ENCODE assay signal across 24 mouse cellular contexts in genomic region chr3:104564857-104565256, GRCm38 (mm10). TPM values are rescaled to one million over a fixed set of nuclear protein-coding genes. Genes with fewer than 3 reads are reported as not detected.
DNase-seq lines count a peak whose midpoint lies in the region; ATAC-seq and TF ChIP-seq lines count a peak whose summit lies in the region.
"Had no signal": no experiment of that assay in that cellular context is flagged by ENCODE, and none has a peak within 500 bp of the region (broad histone marks: within the 10 kb centered on the region; RNA-seq: fewer than 3 reads in every experiment).

No protein-coding gene starts in this region.

- peaks cover 12 to 27% of the 10 kb centered on the region in 2 experiments for H3K4me1 ChIP-seq in heart, embryonic 14.5 days (ENCODE audit: control insufficient read depth in 2 of 2, insufficient read depth in 2 of 2, low read length in 2 of 2)
- no peaks in the 10 kb centered on the region for H3K4me1 ChIP-seq in midbrain, embryonic 11.5 days (ENCODE audit: control insufficient read depth, insufficient read depth, low read length)
- H3K4me1 ChIP-seq in midbrain, embryonic 16.5 days (ENCODE audit: control insufficient read depth, insufficient read depth, low read length), result no peaks in the 10 kb centered on the region; the same call in 1 of the 2 replicates
- H3K4me1 ChIP-seq: stomach, embryonic 15.5 days had no signal

- H3K9ac ChIP-seq in heart, embryonic 14.5 days (ENCODE audit: low read length), result peak overlapping the region; percentile 56; the same call in 1 of the 2 replicates
- no peak overlapping the region for H3K9ac ChIP-seq in midbrain, embryonic 11.5 days (ENCODE audit: low read length)
- no peak overlapping the region for H3K9ac ChIP-seq in midbrain, embryonic 16.5 days (ENCODE audit: low read depth, low read length)
- H3K9ac ChIP-seq: embryonic facial prominence, embryonic 12.5 days; hindbrain, embryonic 13.5 days; limb, embryonic 13.5 days; neural tube, embryonic 15.5 days; stomach, embryonic 15.5 days had no signal

- H3K4me2 ChIP-seq in heart, embryonic 14.5 days (ENCODE audit: low read length), result no peak overlapping the region
- no peak overlapping the region for H3K4me2 ChIP-seq in midbrain, embryonic 11.5 days
- H3K4me2 ChIP-seq in midbrain, embryonic 16.5 days (ENCODE audit: low read length), result no peak overlapping the region
- H3K4me2 ChIP-seq: hindbrain, embryonic 13.5 days; limb, embryonic 13.5 days; liver, embryonic 11.5 days; neural tube, embryonic 15.5 days; stomach, embryonic 15.5 days had no signal

- no peak for TF ChIP-seq CTCF in gastrocnemius, adult 2 months (IDR thresholded peaks at IDR 0.05)

- DNase-seq in gastrocnemius, adult 2 months, result no peak
- no peak for DNase-seq in gastrocnemius, postnatal 4 days (ENCODE audit: low spot score in 2 of 2)
- no peak for DNase-seq in heart, postnatal 36 days
- DNase-seq in midbrain, embryonic 11.5 days (ENCODE audit: low spot score, missing footprints), result peak; percentile 57
- peak; percentile 53 for DNase-seq in thymus, postnatal 14 days
- DNase-seq: adrenal gland, adult 8-10 months; cerebellum, adult 8-10 months; kidney, adult 8-10 months; lung, adult 18-20 months; retina, postnatal 1 day; right cerebral cortex, postnatal 14 days had no signal

- intact Hi-C loops in gastrocnemius, adult 2 months (cut with DNase I), result loop anchor here (5.0 kb wide), 1 partner anchor 32 kb away; no protein-coding TSS in a partner anchor
- intact Hi-C loops in heart, postnatal 36 days (cut with DNase I), result no loop called here

- H3K9me3 ChIP-seq in heart, embryonic 14.5 days (ENCODE audit: control insufficient read depth, low read length), result no peaks in the 10 kb centered on the region
- H3K9me3 ChIP-seq in midbrain, embryonic 11.5 days (ENCODE audit: control insufficient read depth, low read length), result no peaks in the 10 kb centered on the region
- H3K9me3 ChIP-seq in midbrain, embryonic 16.5 days (replicated peaks; ENCODE audit: control insufficient read depth, low read length, poor library complexity, severe bottlenecking), result no peaks in the 10 kb centered on the region
- H3K9me3 ChIP-seq: embryonic facial prominence, embryonic 12.5 days; G1E; hindbrain, embryonic 13.5 days; limb, embryonic 13.5 days; neural tube, embryonic 15.5 days; stomach, embryonic 15.5 days had no signal

- no peaks in the 10 kb centered on the region for H3K27me3 ChIP-seq in heart, embryonic 14.5 days (ENCODE audit: control insufficient read depth, insufficient read depth, low read length)
- no peaks in the 10 kb centered on the region for H3K27me3 ChIP-seq in midbrain, embryonic 11.5 days (ENCODE audit: control insufficient read depth, insufficient read depth, low read length)
- no peaks in the 10 kb centered on the region for H3K27me3 ChIP-seq in midbrain, embryonic 16.5 days (ENCODE audit: control insufficient read depth, insufficient read depth, low read depth, low read length)
- H3K27me3 ChIP-seq: hindbrain, embryonic 13.5 days; limb, embryonic 13.5 days; neural tube, embryonic 15.5 days; stomach, embryonic 15.5 days had no signal

- no peak for ATAC-seq in heart, embryonic 14.5 days (ENCODE audit: insufficient number of reproducible peaks, insufficient read depth, low FRiP score, low read depth)
- ATAC-seq in midbrain, embryonic 11.5 days (ENCODE audit: low FRiP score), result no peak
- no peak for ATAC-seq in midbrain, embryonic 16.5 days
- ATAC-seq: forebrain, embryonic 14.5 days; intestine, embryonic 16.5 days had no signal

- peak overlapping the region; percentile 62 for H3K27ac ChIP-seq in gastrocnemius, adult 2 months
- H3K27ac ChIP-seq in heart, embryonic 14.5 days (replicated peaks in 1 of 2; ENCODE audit: control insufficient read depth in 1 of 2, insufficient read depth in 1 of 2, low read depth in 2 of 2, low read length in 2 of 2), result peak overlapping the region; percentile 80 to 84
- no peak overlapping the region for H3K27ac ChIP-seq in midbrain, embryonic 11.5 days (ENCODE audit: low read depth, low read length)
- no peak overlapping the region for H3K27ac ChIP-seq in midbrain, embryonic 16.5 days (ENCODE audit: low read length)
- H3K27ac ChIP-seq: embryonic facial prominence, embryonic 12.5 days; hindbrain, embryonic 13.5 days; kidney, postnatal 0 days; limb, embryonic 13.5 days; macrophage; neural tube, embryonic 15.5 days; stomach, embryonic 15.5 days had no signal

- H3K36me3 ChIP-seq in heart, embryonic 14.5 days (ENCODE audit: control insufficient read depth, insufficient read depth, low read length), result no peaks in the 10 kb centered on the region
- H3K36me3 ChIP-seq in midbrain, embryonic 11.5 days (ENCODE audit: control insufficient read depth, insufficient read depth, low read length), result no peaks in the 10 kb centered on the region
- H3K36me3 ChIP-seq in midbrain, embryonic 16.5 days (ENCODE audit: control insufficient read depth, insufficient read depth, low read length), result no peaks in the 10 kb centered on the region
- H3K36me3 ChIP-seq: embryonic facial prominence, embryonic 12.5 days; G1E; hindbrain, embryonic 13.5 days; limb, embryonic 13.5 days; neural tube, embryonic 15.5 days; stomach, embryonic 15.5 days had no signal

- no peak overlapping the region for H3K4me3 ChIP-seq in gastrocnemius, adult 2 months
- H3K4me3 ChIP-seq in heart, embryonic 14.5 days (ENCODE audit: control insufficient read depth in 1 of 2, insufficient read depth in 1 of 2, low read depth in 1 of 2, low read length in 2 of 2), result no peak overlapping the region
- no peak overlapping the region for H3K4me3 ChIP-seq in midbrain, embryonic 11.5 days (ENCODE audit: low read depth, low read length)
- no peak overlapping the region for H3K4me3 ChIP-seq in midbrain, embryonic 16.5 days (ENCODE audit: low read depth, low read length)
- H3K4me3 ChIP-seq: embryonic facial prominence, embryonic 12.5 days; hindbrain, embryonic 13.5 days; limb, embryonic 13.5 days; neural tube, embryonic 15.5 days; stomach, embryonic 15.5 days had no signal

- 30% methylated on average over 2 of the region's 2 CpGs for WGBS in heart, embryonic 14.5 days
- WGBS in midbrain, embryonic 11.5 days, result 92% methylated on average over 2 of the region's 2 CpGs
- WGBS in midbrain, embryonic 16.5 days, result 92% methylated on average over 2 of the region's 2 CpGs

RNA-seq across cellular contexts. Expression of gene Lrig2, which starts 53.1 kb away (rescaled TPM):
- total RNA-seq in gastrocnemius, adult 2 months (2021), result 1 to 10 TPM; 5.4 to 5.8 TPM
- total RNA-seq in gastrocnemius, postnatal 4 days (2021), result 10 to 100 TPM; 16.8 to 16.9 TPM
- polyA plus RNA-seq in heart, embryonic 14.5 days (2014; fragmentation: Nextera tagmentation; extraction: Ambion mirVana), result 14.4 and 16.8 TPM in 2 replicates
- 10 to 100 TPM; 10.3 to 12.5 TPM for total RNA-seq in heart, postnatal 36 days (2021)
- polyA plus RNA-seq in midbrain, embryonic 11.5 days (2014; fragmentation: Nextera tagmentation; extraction: Ambion mirVana), result 23.7 and 28.0 TPM in 2 replicates
- polyA plus RNA-seq in midbrain, embryonic 16.5 days (2015; fragmentation: Nextera tagmentation; extraction: Ambion mirVana), result 30.7 and 31.7 TPM in 2 replicates

Comparison
In these comparisons a context has a peak if more than half of its experiments do, and no peak if none do; other contexts are left out.
1. DNase-seq: peak in midbrain, embryonic 11.5 days (single experiment) and thymus, postnatal 14 days (single experiment); none in gastrocnemius, adult 2 months (single experiment), gastrocnemius, postnatal 4 days (0 of 2) and heart, postnatal 36 days (0 of 2).
2. H3K27ac ChIP-seq: peak in gastrocnemius, adult 2 months (single experiment) and heart, embryonic 14.5 days (2 of 2); none in midbrain, embryonic 11.5 days (single experiment) and midbrain, embryonic 16.5 days (single experiment).